Mouse (Mus musculus): ENCODE measurements around the gene Card11.

The Card11 gene

GRCm38 (mm10) chr5:140831064-140831431, 169.3 kb downstream of the Card11 start:
- no peak for DNase-seq

GRCm38 (mm10) chr5:140830314-140831063, 169.9 kb downstream of the Card11 start, which contains the start of gene Gna12:
Gna12 (minus strand) TSS chr5:140830431.
- DNase-seq, result peak; percentile 99

- DNase-seq, result peak; percentile 62
These were observed 170.5 kb downstream of the Card11 start for GRCm38 (mm10) chr5:140829911-140830294.

- no peak for DNase-seq
These were observed 171.1 kb downstream of the Card11 start for GRCm38 (mm10) chr5:140829081-140829910.

GRCm38 (mm10) chr5:140828363-140828762, 172.0 kb downstream of the Card11 start:
- DNase-seq, result no peak

- DNase-seq, result no peak
These were observed 172.5 kb downstream of the Card11 start for GRCm38 (mm10) chr5:140827896-140828295.

- DNase-seq, result no peak
These were observed 173.0 kb downstream of the Card11 start for GRCm38 (mm10) chr5:140827413-140827812.

GRCm38 (mm10) chr5:140826796-140827195, 173.6 kb downstream of the Card11 start:
- no peak for DNase-seq

GRCm38 (mm10) chr5:140826118-140826517, 174.3 kb downstream of the Card11 start:
- no peak for DNase-seq

GRCm38 (mm10) chr5:140824126-140824525, 176.3 kb downstream of the Card11 start:
- peak; percentile 72 for DNase-seq

GRCm38 (mm10) chr5:140823386-140823785, 177.0 kb downstream of the Card11 start:
- no peak for DNase-seq

Data from layer of hippocampus, adult 9-11 months (tissue).